Mouse (Mus musculus): ENCODE data around the gene Scfd2. TPM values are rescaled to one million over a fixed set of nuclear protein-coding genes. Genes with fewer than 3 reads are reported as not detected.

Gene Scfd2
- polyA plus RNA-seq, 1 experiment from 2014 or later, result 14.4 TPM

DNA sequence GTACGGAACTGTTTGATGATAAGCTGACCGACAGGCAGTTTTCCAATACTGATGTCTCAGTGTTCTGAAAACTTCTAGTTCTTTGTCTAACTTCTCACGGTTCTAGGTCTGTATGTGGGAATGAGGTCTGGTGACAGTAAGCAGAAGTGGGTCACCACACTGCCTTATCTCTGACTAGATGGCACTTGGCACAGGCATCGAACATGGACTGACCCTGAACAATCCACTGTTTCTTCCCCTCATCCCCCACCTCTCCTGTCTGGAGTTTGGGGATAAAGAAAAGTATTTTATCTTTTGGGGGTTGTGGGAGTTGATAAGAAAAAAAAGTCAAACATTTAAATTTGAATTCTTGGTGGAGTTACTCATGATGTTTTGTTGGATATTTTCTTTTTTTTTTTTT, 51.6 kb downstream of the Scfd2 start:
- WGBS, result 33% methylated on average over 4 of the region's 4 CpGs
- no peaks in the 10 kb centered on the region for H3K36me3 ChIP-seq (ENCODE audit: control insufficient read depth, insufficient read depth, low read length)
- H3K4me2 ChIP-seq (ENCODE audit: low read length), result no peak overlapping the region
- H3K27me3 ChIP-seq (ENCODE audit: control insufficient read depth, insufficient read depth, low read length), result no peaks in the 10 kb centered on the region
- H3K9ac ChIP-seq (ENCODE audit: low read length), result no peak overlapping the region
- ATAC-seq (ENCODE audit: insufficient number of reproducible peaks, insufficient read depth, low FRiP score, low read depth), result no peak
- H3K9me3 ChIP-seq (ENCODE audit: control insufficient read depth, low read length), result no peaks in the 10 kb centered on the region
- H3K4me3 ChIP-seq (ENCODE audit: control insufficient read depth in 1 of 2, insufficient read depth in 1 of 2, low read depth in 1 of 2, low read length in 2 of 2), result no peak overlapping the region
- peaks cover 4 to 14% of the 10 kb centered on the region in 2 experiments for H3K4me1 ChIP-seq (ENCODE audit: control insufficient read depth in 2 of 2, insufficient read depth in 2 of 2, low read length in 2 of 2)
- H3K27ac ChIP-seq (replicated peaks in 1 of 2; ENCODE audit: control insufficient read depth in 1 of 2, insufficient read depth in 1 of 2, low read depth in 2 of 2, low read length in 2 of 2), result no peak overlapping the region; a peak in 1 of 4 replicates

DNA sequence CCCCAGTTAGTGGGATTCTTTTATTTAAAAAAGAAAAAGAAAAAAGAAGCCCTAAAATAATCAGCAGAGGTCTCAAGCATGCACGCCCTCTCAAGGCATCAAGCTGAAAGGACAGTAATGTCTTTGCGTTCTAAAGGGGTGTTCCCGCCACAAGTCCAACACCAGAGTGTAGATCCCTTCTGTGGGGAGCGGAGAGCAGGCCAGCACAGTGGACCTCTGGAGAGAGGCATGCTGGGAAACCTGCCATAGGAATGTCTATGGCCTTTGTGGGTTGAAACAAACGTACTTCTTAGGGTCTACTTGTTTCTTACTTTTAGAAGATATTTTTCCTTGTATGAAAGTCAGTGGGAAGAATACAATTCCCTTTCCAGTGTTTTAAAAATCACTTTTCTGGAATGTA, 52.4 kb downstream of the Scfd2 start:
- Histone ChIP-seq H3K9ac (ENCODE audit: low read length) (no peak overlapping the region), H3K27me3 (ENCODE audit: control insufficient read depth, insufficient read depth, low read length) (no peaks in the 10 kb centered on the region), H3K4me1 (ENCODE audit: control insufficient read depth in 2 of 2, insufficient read depth in 2 of 2, low read length in 2 of 2) (peaks cover 4 to 14% of the 10 kb centered on the region in 2 experiments), H3K27ac (replicated peaks in 1 of 2; ENCODE audit: control insufficient read depth in 1 of 2, insufficient read depth in 1 of 2, low read depth in 2 of 2, low read length in 2 of 2) (no peak overlapping the region), H3K36me3 (ENCODE audit: control insufficient read depth, insufficient read depth, low read length) (no peaks in the 10 kb centered on the region), H3K4me2 (ENCODE audit: low read length) (no peak overlapping the region), H3K9me3 (ENCODE audit: control insufficient read depth, low read length) (no peaks in the 10 kb centered on the region), H3K4me3 (ENCODE audit: control insufficient read depth in 1 of 2, insufficient read depth in 1 of 2, low read depth in 1 of 2, low read length in 2 of 2) (no peak overlapping the region)
- WGBS, result 78% methylated on average over 5 of the region's 5 CpGs
- ATAC-seq (ENCODE audit: insufficient number of reproducible peaks, insufficient read depth, low FRiP score, low read depth), result no peak

DNA sequence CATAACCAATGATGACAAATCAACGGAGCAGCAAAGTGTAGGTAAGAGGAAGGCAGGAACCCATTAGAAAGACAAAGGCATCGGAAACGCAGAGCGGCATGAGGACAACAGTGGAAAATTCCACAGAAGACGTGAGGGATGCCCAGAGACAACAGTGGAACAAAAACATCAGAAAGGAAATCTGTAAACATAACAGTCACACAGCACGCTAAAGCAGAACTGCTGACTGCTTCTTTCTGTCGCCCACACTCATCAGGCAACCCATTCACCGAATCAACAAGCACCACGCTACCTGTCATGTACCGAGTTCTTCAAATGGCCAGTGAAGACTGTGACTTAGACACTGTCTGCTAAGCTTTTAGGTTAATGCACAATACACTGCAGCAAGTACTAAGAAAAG, 55.0 kb downstream of the Scfd2 start:
- Histone ChIP-seq H3K9me3 (ENCODE audit: control insufficient read depth, low read length) (no peaks in the 10 kb centered on the region), H3K4me1 (ENCODE audit: control insufficient read depth in 2 of 2, insufficient read depth in 2 of 2, low read length in 2 of 2) (peaks cover 4 to 14% of the 10 kb centered on the region in 2 experiments; a peak in 3 of 4 replicates), H3K36me3 (ENCODE audit: control insufficient read depth, insufficient read depth, low read length) (no peaks in the 10 kb centered on the region), H3K4me2 (ENCODE audit: low read length) (no peak overlapping the region), H3K27ac (replicated peaks in 1 of 2; ENCODE audit: control insufficient read depth in 1 of 2, insufficient read depth in 1 of 2, low read depth in 2 of 2, low read length in 2 of 2) (no peak overlapping the region), H3K4me3 (ENCODE audit: control insufficient read depth in 1 of 2, insufficient read depth in 1 of 2, low read depth in 1 of 2, low read length in 2 of 2) (no peak overlapping the region), H3K9ac (ENCODE audit: low read length) (no peak overlapping the region), H3K27me3 (ENCODE audit: control insufficient read depth, insufficient read depth, low read length) (no peaks in the 10 kb centered on the region)
- no peak for ATAC-seq (ENCODE audit: insufficient number of reproducible peaks, insufficient read depth, low FRiP score, low read depth)
- 73% methylated on average over 10 of the region's 10 CpGs for WGBS

DNA sequence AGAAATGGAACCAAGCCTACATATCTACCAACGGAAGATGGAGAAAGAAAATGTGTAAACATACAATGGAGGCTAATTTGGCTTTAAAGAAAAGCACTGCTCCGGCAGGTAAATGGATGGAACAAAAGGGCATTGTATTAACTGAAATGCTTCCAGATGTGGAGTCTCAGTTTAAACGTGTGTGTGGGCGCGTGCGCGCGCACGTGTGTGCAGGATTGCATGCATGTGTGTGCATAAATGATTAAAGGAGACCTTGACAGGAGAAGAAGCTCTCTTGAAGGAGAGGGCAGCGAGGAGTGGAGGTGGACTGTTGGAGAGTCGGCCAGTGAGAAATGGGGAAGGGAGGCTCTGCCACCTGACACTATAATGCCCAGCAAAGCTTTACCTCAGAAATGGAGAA, 58.4 kb downstream of the Scfd2 start:
- H3K4me3 ChIP-seq (ENCODE audit: control insufficient read depth in 1 of 2, insufficient read depth in 1 of 2, low read depth in 1 of 2, low read length in 2 of 2), result no peak overlapping the region
- no peak overlapping the region for H3K27ac ChIP-seq (replicated peaks in 1 of 2; ENCODE audit: control insufficient read depth in 1 of 2, insufficient read depth in 1 of 2, low read depth in 2 of 2, low read length in 2 of 2)
- no peaks in the 10 kb centered on the region for H3K27me3 ChIP-seq (ENCODE audit: control insufficient read depth, insufficient read depth, low read length)
- no peak overlapping the region for H3K9ac ChIP-seq (ENCODE audit: low read length)
- H3K4me2 ChIP-seq (ENCODE audit: low read length), result no peak overlapping the region
- WGBS, result 92% methylated on average over 11 of the region's 11 CpGs
- no peaks in the 10 kb centered on the region for H3K9me3 ChIP-seq (ENCODE audit: control insufficient read depth, low read length)
- no peaks in the 10 kb centered on the region for H3K36me3 ChIP-seq (ENCODE audit: control insufficient read depth, insufficient read depth, low read length)
- ATAC-seq (ENCODE audit: insufficient number of reproducible peaks, insufficient read depth, low FRiP score, low read depth), result no peak
- peaks cover 4 to 8% of the 10 kb centered on the region in 2 experiments; a peak in 3 of 4 replicates for H3K4me1 ChIP-seq (ENCODE audit: control insufficient read depth in 2 of 2, insufficient read depth in 2 of 2, low read length in 2 of 2)

DNA sequence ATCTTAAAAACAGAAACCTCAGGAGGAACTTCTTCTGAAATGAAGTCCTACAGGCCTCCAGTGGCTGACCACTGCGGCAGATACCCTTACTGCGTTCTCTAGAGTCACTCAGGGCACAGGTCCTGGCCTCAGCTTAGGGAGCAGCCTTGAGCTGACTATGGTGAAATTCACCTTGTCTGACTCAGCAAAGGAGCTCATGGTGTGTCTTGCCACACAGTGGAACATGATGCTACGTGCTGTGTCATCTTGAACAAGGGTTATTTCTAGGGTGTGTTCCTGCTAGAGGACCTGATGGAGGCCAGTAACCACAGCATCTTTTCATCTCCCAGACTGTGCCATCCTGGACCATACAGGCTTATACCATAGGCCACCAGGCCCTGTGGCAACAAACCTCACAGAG, 60.7 kb downstream of the Scfd2 start:
- H3K27me3 ChIP-seq (ENCODE audit: control insufficient read depth, insufficient read depth, low read length), result no peaks in the 10 kb centered on the region
- 83% methylated on average over 3 of the region's 3 CpGs for WGBS
- no peaks in the 10 kb centered on the region for H3K4me1 ChIP-seq (ENCODE audit: control insufficient read depth in 2 of 2, insufficient read depth in 2 of 2, low read length in 2 of 2)
- no peak for ATAC-seq (ENCODE audit: insufficient number of reproducible peaks, insufficient read depth, low FRiP score, low read depth)
- H3K9me3 ChIP-seq (ENCODE audit: control insufficient read depth, low read length), result no peaks in the 10 kb centered on the region
- no peak overlapping the region for H3K4me3 ChIP-seq (ENCODE audit: control insufficient read depth in 1 of 2, insufficient read depth in 1 of 2, low read depth in 1 of 2, low read length in 2 of 2)
- H3K27ac ChIP-seq (replicated peaks in 1 of 2; ENCODE audit: control insufficient read depth in 1 of 2, insufficient read depth in 1 of 2, low read depth in 2 of 2, low read length in 2 of 2), result no peak overlapping the region
- no peak overlapping the region for H3K4me2 ChIP-seq (ENCODE audit: low read length)
- H3K36me3 ChIP-seq (ENCODE audit: control insufficient read depth, insufficient read depth, low read length), result no peaks in the 10 kb centered on the region
- no peak overlapping the region for H3K9ac ChIP-seq (ENCODE audit: low read length)

DNA sequence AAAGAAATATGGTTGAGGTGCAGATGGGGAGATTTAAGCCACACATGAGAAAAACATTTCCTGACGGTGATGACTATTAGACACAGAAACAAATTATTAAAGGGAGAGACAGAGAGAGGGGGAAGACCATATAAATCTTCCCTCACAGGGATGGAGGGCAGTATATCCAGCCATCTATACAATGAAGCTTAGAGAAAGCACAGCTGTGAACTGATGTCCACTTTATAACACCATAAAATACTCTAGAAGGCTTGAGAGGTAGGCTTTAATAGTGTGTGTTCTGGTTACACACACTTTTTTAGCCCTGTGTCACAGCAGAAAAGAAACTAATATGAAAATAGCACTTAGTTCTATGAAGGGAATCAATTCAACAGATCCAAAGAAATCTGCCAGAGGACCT, 61.9 kb downstream of the Scfd2 start:
- ATAC-seq (ENCODE audit: insufficient number of reproducible peaks, insufficient read depth, low FRiP score, low read depth), result no peak
- H3K4me3 ChIP-seq (ENCODE audit: control insufficient read depth in 1 of 2, insufficient read depth in 1 of 2, low read depth in 1 of 2, low read length in 2 of 2), result no peak overlapping the region
- no peak overlapping the region for H3K27ac ChIP-seq (replicated peaks in 1 of 2; ENCODE audit: control insufficient read depth in 1 of 2, insufficient read depth in 1 of 2, low read depth in 2 of 2, low read length in 2 of 2)
- no peaks in the 10 kb centered on the region for H3K4me1 ChIP-seq (ENCODE audit: control insufficient read depth in 2 of 2, insufficient read depth in 2 of 2, low read length in 2 of 2)
- no peaks in the 10 kb centered on the region for H3K36me3 ChIP-seq (ENCODE audit: control insufficient read depth, insufficient read depth, low read length)
- WGBS, result 77% methylated on average over 1 of the region's 1 CpGs
- H3K9ac ChIP-seq (ENCODE audit: low read length), result no peak overlapping the region
- H3K9me3 ChIP-seq (ENCODE audit: control insufficient read depth, low read length), result no peaks in the 10 kb centered on the region
- H3K27me3 ChIP-seq (ENCODE audit: control insufficient read depth, insufficient read depth, low read length), result no peaks in the 10 kb centered on the region
- no peak overlapping the region for H3K4me2 ChIP-seq (ENCODE audit: low read length)

DNA sequence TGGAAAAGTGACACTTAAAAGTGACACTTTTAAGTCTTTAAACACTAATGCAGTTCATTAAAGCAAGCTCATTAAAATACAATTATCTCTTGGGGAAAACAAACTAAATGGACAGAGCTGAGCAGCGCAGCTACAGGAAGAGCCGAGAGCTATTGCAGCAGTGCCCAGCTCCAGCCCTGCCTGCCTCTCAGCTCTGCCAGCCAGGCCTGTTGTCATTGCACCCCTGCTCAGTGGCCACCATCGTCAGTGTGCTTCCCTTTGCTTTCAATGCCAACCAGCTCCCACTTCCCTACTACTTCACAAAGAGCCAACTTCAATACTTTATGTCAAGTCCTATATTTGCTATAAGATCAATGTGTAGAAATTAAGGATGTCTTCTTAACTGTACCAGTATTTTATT, 63.8 kb downstream of the Scfd2 start:
- Histone ChIP-seq H3K9me3 (ENCODE audit: control insufficient read depth, low read length) (no peaks in the 10 kb centered on the region), H3K4me1 (ENCODE audit: control insufficient read depth in 2 of 2, insufficient read depth in 2 of 2, low read length in 2 of 2) (no peaks in the 10 kb centered on the region), H3K4me2 (ENCODE audit: low read length) (no peak overlapping the region), H3K36me3 (ENCODE audit: control insufficient read depth, insufficient read depth, low read length) (no peaks in the 10 kb centered on the region), H3K27me3 (ENCODE audit: control insufficient read depth, insufficient read depth, low read length) (no peaks in the 10 kb centered on the region), H3K9ac (ENCODE audit: low read length) (no peak overlapping the region), H3K27ac (replicated peaks in 1 of 2; ENCODE audit: control insufficient read depth in 1 of 2, insufficient read depth in 1 of 2, low read depth in 2 of 2, low read length in 2 of 2) (no peak overlapping the region), H3K4me3 (ENCODE audit: control insufficient read depth in 1 of 2, insufficient read depth in 1 of 2, low read depth in 1 of 2, low read length in 2 of 2) (no peak overlapping the region)
- WGBS, result 70% methylated on average over 3 of the region's 3 CpGs
- no peak for ATAC-seq (ENCODE audit: insufficient number of reproducible peaks, insufficient read depth, low FRiP score, low read depth)

DNA sequence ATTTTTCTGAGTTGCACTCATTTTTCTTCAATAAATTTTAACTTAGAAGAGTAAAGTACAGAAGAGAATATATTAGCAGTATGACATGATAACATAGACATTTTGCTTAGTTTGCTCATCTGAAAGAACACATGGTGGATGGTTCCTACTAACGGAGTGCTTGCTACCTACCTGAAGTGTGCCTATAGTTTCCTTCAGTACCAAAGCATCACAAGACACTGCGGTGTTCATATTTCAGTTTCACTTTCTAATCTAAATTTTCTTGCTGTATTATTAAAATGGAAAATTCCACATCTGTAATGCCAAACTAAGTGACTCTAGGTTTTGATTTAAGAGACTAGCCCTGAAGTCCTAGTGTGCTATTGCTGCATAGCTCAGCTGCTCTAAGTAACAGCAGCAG, 74.8 kb downstream of the Scfd2 start:
- H3K27me3 ChIP-seq (ENCODE audit: control insufficient read depth, insufficient read depth, low read length), result no peaks in the 10 kb centered on the region
- no peak overlapping the region for H3K4me2 ChIP-seq (ENCODE audit: low read length)
- no peak overlapping the region for H3K4me3 ChIP-seq (ENCODE audit: control insufficient read depth in 1 of 2, insufficient read depth in 1 of 2, low read depth in 1 of 2, low read length in 2 of 2)
- 92% methylated on average over 2 of the region's 2 CpGs for WGBS
- no peak overlapping the region for H3K9ac ChIP-seq (ENCODE audit: low read length)
- H3K9me3 ChIP-seq (ENCODE audit: control insufficient read depth, low read length), result no peaks in the 10 kb centered on the region
- no peak overlapping the region for H3K27ac ChIP-seq (replicated peaks in 1 of 2; ENCODE audit: control insufficient read depth in 1 of 2, insufficient read depth in 1 of 2, low read depth in 2 of 2, low read length in 2 of 2)
- H3K4me1 ChIP-seq (ENCODE audit: control insufficient read depth in 2 of 2, insufficient read depth in 2 of 2, low read length in 2 of 2), result no peaks in the 10 kb centered on the region
- H3K36me3 ChIP-seq (ENCODE audit: control insufficient read depth, insufficient read depth, low read length), result no peaks in the 10 kb centered on the region
- no peak for ATAC-seq (ENCODE audit: insufficient number of reproducible peaks, insufficient read depth, low FRiP score, low read depth)

All from heart, embryonic 14.5 days (tissue).